Mouse (Mus musculus) spleen, postnatal 4 days (tissue): ENCODE data around the gene Atp5d.

ENCODE experiments used
- DNase-seq, 2 experiments: peaks; one replicate each; pipeline ENCODE4 v3.0.0; 2022; ENCODE audit warnings: low spot score in 2 of 2

The Atp5d gene

DNA sequence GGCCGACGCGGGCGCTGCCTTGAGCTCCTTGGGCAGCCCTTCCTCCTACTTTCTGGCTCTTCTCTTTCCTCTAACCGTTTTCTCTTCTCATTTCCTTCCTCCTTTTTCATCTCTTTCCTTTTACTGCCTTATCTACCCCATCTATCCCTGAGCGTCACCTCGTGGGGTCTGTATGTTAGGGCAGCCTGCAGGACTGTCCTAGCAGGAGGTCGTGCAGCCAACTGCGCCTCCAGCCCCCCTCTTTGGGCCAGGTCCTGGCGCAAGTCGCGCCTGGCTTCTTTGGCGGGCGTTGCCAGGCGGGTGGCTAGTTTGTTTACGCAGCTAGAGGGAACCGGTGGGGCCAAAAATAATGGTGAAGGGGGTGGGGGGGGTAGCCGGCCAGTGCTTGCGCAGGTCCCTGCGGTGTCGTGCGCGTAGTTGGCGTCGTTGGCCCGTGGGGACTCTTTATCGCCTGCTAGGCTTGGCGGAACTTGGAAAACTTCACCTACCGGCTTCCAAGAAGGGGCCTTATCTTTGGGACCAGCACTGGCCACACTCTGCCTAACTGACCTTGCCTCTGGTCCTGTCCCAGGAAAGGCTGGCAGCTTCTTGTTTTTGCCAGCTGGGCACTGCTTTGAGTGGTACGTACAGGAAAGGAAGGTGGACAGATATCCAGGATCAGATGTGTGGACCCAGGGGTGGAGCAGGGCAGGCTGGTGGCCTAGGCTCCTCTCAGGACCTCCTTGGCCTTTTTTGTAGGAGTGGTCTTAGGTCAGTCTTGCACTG lies 21.3 kb upstream of the Atp5d start:
- DNase-seq = peak in 1 of 2 experiments; percentile 60

DNA sequence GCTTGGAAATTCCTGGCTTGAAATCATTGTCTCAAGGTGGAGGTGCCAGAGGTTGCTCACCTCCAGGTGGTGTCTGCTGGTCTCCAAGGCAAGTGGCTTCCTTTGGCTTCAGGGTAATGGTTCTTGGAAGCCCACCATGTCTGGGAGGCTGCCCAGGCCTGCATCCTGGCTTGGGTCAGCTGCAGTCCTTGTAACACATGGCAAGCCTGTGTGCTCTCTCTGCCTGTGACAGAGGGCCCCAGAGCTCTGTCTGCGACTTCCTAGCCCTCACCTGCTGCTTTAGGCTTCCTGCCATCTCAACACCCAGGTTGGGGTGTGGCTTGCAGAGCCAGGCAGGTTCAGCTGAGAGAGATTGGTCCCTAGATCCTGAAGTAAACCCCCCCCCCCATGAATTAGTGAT lies 20.7 kb upstream of the Atp5d start:
- DNase-seq = no peak

DNA sequence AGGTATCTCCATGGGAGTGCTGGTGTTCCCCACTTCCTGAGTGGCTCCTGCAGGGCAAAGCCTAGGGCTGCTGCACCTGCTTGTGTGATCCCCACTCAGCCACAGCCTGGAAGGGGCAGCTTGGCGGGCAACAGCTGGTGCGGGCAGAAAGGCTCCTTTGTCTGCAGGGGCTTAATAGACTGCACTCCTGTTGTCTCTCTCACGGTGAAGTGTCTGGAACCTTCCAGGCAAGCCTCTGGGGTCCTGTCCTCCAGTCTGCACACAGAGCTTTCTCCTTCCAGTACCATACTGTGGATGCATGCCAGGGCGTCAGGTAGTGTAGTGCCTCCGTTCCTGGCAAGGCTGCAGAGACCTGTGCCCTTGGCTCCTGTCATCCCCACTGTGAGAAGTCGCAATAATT lies 19.9 kb upstream of the Atp5d start:
- no peak for DNase-seq

DNA sequence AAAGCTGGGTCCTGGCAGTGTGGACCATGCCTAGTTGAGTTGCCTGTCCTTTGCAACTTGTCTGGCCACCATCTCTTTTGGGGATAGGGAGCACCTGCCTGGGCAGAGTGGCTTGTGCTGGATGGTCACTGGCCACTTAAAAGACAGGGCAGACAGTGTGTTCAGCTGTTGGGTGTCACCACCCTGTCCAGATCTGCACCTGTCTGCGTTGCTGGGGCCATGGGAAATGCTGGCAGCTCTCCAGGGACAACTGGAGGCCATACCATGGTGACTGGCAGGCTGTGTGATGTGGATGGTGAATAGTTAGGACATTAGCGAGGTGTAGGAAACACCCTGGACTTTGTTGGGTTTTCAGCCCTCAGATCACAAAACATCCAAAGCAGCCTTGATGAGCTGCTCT lies 18.3 kb upstream of the Atp5d start:
- DNase-seq = no peak

DNA sequence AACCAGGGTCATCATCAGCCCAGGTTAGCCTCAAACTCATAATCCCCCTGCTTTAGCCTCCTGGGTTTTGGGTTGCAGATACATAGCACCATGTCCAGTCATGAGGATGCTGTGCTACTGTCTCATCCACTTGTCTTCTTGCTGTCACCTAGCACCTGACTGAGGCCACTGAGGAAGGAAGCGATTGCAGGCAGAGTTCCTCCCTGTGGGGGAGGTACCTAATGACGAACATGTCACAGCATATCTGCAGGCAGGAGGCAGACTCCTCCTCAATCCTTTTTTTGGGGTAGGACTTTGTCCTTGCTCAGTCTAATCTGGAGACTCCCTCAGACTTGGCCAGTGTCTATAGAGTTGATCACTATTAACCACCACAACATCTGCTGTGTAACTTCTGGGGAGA lies 16.8 kb upstream of the Atp5d start:
- DNase-seq = no peak

DNA sequence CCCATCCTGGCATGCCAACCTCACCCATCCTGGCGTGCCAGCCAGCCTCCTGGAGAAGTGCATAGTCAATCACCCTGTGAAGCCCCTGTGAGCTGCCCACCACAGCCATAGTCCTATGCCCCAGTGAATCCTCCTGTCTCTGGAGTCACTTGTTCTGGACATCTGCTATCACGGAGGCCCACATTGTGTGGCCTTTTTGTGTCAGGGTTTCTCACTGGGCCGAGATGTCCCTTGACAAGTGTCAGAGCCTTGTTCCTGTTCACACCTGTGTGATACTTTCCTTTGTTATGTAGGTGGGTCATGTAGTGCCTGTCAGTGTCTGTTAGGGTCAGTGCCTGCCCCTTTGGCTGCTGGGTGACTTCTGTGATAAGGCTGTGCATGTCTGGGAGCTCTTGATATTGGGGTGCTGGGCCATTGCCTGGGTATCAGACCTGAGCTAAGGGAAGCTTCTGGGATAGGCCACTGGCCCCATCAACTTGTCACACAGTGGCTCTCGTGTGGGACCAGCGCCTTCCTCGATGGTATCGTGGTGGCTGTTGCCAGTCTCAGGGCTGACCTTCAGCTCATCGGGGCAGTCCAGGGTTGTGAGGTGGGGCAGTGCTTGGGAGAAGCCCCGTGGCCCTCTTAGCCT lies 14.4 kb upstream of the Atp5d start:
- peak; percentile 55 to 72 for DNase-seq

DNA sequence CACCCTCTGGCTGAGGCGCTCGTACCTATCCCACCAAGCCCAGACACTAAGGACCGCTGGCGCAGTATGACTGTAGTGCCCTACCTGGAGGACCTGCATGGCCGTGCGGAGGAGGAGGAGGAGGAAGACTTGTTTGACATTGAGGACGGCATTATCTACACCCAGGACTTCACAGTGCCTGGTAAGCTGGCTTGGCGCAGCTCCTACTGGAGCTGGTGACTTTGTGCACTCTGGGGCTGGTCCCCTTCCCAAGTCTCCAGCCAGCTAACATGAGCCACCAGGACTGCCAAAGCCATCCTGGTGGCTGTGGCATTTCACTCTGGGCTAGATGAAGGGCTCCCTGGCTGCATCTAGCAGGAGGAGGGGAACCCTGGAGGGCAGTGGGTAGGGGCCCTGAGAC lies 10.5 kb upstream of the Atp5d start:
- DNase-seq = no peak

DNA sequence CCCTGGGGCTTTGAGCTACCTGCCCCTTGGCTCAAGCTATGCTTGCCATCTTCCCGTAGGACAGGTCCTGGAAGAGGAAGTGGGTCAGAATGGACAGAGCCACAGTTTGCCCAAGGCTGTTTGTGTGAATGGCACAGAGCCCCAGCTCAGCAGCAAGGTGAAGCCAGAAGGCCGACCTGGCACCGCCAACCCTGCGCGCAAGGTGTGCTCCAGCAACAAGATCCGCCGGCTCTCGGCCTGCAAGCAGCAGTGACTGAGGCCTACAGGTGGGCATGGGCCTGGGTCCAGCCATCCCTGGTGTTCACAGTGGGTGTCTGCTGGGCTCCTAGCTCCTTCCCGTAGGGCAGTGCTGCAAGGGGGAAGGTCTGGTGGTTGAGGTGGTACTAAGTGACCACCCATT lies 8.6 kb upstream of the Atp5d start:
- no peak for DNase-seq

DNA sequence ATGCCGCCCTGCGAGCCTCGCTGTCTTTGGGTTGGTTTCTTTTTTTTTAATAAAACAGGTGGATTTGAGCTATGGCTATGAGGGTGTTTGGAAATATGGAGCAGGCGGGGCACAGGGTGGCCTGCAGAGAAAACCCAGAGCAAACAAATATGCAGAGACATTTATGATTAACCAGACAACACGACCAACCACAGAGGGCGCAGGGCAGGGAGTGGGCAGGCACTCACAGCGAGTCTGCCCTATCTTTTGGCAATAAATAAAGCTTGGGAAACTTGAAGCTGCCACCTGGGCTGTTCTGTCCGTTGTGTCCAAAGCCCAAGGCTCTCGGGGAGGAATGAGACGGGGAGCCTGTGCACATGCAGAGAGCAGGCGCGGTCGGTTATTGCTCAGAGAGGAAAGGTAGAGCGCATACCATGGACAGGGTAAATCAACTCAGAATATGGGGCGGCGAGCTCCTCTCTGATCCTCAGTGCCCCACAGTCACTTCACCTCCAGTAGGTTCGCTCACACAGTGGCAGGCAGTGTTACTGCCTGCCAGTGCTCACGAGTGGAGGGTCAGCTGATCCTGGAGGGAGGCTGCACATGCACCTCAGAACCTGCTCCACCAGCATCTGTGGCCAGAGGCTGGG lies 7.9 kb upstream of the Atp5d start:
- DNase-seq = no peak

DNA sequence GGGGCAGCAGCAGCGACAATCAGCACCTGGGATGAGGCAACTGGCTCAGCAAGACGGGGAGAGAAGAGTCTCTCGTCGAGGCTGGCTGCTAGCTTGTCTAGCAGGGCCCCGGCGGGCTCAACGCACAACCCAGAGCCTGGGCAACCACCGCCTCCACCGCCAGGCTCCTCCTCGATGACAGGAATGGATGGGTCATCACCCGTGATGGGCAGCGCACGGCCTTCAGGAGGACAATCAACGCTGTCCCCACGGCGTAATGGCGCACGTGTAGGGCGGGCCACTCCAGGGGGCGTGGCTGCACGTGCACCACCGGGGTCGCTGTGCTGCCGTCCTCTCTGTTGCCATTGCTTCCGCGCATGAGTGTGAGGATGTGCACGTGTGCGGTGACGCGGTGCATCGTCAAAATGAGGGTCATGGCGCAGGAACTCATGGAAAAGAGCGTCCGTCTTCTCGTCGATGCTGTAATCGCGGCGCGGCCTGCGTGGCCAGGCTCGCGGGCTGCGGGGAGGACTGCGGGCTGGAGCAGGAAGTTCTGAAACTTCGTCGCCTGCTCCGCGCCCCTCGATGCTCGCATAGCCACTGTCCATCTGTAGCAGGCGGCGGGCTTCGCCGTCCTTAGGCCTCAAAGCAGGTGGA lies 7.0 kb upstream of the Atp5d start:
- DNase-seq = no peak

DNA sequence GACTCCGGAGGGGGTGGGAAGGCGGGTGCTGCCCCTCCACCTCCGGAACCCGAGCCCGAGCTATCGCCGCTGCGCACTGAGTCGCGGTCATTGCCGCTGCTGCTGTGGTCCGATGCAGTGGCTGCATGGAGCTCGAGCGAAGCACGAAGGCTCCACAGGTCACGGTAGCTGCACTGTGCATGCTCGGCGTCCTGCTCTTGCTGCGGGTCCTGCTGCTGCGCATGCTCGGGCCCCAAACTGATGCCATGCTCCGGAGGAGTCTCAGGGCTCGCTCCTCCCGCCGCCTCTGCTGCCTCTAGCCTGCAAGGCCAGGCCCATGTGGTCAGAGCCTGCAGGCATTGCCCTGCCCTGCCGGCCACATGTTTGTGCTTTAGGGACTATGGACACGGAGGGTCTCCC lies 6.5 kb upstream of the Atp5d start:
- DNase-seq = no peak

DNA sequence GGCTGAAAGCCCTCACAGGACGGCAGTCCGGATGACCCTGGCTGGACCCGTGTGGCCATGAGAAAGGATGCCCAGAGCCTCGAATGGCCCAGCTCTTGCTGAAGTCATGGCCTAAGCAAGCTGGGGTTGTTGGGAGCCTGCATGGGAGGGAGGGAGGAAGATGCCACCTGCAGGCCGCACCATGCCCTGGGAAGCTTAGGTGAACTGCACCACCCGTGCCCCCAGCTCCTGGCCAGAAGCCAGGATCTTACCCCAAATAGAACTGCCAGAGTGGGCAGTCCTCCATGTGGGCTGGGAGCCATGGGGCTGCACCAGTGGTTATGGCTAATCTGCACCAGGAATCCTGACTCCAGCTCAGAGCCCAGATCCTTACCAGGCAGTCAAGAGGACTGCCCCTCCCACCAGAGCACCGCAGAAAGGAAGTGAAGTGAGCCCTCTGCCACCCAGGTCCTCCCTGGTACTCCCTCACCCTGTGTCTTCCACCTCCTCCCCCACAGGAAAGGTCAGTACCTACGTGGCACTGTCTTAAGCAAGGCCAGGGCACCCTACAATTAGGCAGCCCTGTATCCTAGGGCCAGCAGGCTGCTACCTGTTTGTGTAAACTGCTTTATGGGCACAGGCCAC lies 5.1 kb upstream of the Atp5d start:
- DNase-seq = no peak

DNA sequence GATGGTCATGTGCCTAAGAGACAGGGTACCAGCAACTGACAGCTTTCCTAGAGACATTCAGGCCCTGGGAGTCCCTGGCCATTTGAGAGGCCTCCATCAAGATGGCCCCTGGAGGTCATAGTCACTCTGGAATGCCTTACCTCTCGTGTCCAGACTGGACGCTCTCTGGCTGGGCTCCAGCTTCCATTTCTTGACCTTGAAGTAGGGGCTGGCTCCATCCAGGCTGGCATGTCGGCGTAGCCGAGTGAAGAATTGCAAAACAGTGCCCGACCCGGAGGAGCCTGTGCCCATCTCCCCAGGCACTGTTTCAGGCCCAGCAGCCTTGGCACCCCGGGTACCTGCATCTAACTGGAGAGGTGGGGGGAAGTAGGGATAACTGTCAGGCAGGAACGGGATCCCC lies 4.0 kb upstream of the Atp5d start:
- no peak for DNase-seq

DNA sequence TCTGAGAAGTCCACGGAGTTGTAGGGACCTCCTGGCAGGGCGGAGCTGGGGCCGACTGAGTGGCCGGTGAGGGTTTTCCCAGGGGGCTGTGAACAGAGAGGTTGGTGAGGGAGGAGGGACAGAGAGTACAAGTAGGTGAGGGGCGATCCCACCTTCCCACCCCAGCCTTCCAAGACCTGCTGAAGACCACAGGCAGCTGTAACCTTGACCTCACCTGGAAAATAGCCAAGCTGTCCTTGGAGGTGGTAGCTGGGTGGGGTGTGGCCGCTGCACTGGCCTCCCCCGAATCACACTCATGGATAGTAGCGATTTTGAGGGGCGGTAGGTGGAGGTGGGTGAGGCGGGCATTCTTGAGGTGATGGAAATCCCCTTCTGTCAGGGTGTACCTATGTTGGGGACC lies 3.3 kb upstream of the Atp5d start:
- no peak for DNase-seq

DNA sequence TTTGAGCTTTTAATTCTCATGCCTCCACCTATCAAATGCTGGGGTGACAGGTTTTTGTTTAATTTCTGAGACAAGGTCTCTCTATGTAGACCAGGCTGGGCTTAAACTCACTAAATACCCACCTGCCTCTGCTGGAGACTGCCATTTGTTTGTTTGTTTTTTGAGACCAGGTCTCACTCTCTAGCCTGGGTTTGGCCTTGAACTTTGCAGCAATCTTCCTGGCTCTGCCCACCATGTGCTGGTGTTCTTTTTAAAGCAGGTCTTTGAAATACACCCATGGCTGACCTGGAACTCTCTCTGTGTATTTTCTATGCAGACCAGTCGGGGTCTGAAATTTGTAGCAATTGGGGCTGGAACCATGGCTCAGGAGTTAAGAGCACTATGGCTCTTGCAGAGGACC lies 2.8 kb upstream of the Atp5d start:
- DNase-seq = no peak

DNA sequence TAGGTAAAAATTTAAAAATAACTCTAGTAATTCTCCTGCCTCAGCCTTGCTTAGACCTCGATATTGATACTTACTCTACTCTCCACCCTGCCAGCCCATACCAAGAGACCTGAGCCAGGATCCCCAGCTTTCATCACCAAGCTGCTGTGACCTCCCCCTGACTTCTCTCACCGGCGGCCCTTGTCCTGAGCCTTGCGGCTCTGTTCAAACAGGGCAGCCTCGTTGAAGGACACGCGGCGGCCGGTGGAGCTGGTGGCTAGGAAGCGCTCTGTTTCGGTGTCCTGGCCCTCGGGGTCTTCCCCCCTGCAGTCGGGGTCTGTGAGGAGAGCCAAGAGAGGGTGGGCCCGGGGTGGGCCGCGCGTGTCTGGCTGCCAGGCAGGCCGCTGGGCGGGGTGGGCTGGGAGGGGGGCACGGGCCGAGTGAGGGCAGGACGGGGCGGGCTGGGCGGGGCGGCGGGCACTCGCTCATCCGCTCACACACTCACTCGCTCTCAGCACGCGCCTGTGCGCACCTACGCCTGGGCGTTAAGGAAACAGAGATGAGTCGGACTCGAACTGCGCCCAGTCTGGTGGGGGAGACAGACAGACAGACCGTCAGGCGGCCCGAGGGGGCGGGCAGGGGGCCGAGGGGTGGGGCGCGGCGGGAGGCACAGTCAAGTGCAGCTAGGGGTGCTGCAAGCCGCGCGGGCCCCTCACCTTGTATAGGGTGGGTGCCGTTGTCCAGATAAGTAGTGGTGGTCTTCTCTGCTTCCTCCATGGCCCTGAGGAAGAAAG lies 2.1 kb upstream of the Atp5d start:
- DNase-seq = no peak

DNA sequence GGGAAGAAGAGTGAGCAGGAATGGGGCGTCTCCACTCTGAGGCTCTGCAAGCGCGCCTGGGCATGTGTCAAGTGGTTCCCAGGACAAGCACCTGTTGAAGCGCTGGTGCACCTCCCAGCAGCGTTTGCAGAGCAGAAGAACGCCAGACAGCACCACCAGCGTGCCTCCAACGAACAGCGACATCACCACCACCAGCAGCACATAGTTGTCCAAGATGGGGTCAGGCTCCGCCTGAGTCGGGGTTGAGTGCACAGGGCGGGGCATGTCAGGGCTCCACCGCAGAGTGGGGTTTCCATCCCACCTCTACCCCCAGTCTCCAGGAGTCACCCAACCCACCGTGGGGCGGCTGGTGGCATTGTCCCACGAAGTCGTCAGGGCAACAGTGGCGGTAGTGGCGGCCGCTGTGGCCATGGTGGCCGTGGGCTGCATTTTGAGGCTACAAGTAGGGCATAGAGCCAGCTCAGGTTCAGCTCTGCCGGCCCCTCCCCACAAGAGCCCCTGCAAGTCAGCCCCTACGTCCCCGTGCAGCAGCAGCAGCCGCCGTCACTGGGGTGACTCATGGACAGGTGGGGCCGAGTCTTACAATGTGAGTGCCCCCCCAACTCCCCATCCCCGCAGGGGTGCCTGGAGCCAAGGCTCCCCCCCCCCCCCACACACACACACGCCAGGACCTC lies 1.3 kb upstream of the Atp5d start:
- peak in 1 of 2 experiments; percentile 70 for DNase-seq

DNA sequence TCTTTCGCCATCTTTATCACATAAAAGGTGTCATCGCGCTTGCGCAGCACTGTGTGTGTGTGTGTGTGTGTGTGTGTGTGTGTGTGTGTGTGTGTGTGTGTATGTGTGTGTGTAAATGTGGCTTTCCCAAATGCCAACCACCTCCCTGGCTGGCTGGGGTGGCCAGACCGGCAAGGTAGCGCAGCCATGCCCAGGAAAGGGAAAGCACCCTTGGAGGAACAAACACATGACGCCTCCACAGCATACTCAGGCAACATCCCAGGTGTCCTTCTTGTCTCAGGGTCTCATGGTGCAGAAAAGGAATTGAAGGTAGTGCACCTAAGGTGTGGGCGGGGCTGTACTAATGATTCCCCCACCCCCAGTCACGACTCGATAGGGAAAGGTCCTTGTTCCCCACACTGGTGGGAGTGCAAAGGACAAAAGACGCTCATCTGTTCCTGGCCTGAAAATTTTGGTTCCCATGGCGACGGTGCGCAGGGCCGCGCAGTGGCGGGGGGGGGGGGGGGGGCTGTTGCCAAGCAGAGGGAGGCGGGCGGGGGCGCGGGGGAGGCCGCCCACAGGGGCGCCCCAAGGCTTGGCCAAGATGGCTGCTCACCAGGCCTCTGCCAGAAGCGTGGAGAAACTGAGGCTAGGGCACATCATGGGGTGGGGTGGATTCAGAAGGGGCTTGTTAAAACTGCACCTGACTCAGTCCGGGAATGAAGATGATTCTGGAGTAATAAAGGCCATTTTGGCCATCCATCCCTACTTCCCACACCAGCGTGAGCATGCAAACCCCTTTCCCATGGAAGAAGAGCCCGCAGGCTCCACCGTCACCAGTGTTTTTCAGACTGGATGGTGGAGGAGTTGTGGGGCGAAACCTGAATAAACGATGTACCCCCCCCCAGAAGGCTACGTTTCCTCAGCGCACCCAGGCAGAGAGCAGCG lies 543 bp upstream of the Atp5d start:
- no peak for DNase-seq

DNA sequence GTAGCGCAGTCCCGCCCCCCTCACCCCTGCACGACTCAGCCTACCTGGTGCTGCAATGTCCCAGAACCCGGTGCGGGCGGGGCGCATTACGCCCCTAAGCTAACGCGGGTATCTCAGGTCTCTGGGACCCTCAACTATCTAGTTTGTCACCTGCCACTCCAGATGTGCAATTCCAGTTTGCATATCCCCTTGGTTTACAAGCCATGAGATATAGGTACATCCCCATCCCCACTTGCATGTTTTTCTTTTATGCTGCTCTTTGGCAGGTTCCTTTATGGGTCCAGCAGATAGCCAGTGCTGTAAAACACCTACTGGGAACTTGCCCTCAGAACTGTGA lies 975 bp downstream of the Atp5d start:
- DNase-seq = no peak
